Mouse (Mus musculus) limb, embryonic 11.5 days (tissue): ENCODE measurements at regions not wholly inside any gene's neighbourhood (a gene's known extent, or its start where the extent isn't known, plus 50 kb on each side); places are given as distances from the start of the nearest gene placed in this dataset.

Experiments
- ATAC-seq: fragments of 200-750 bp; cut with Nextera tagmentation; 2 replicates; pipeline ENCODE4 v1.8.0; 2017; ENCODE audit warnings: low read depth; ENCODE audit not compliant: insufficient number of reproducible peaks, low FRiP score, low TSS enrichment
- DNase-seq: peaks from one replicate; pipeline ENCODE4 v3.0.0-alpha.2; 2015; ENCODE audit warnings: low spot score
- H3K27ac ChIP-seq: fragments of 300-500 bp; sonication (generic); replicated peaks from 2 replicates; pipeline ENCODE4 v1.5.1; 2014; ENCODE audit warnings: low read depth, mild to moderate bottlenecking, low read length
- H3K27me3 ChIP-seq: fragments of 300-500 bp; sonication (generic); 2 replicates; pipeline ENCODE4 v1.6.1; 2014; ENCODE audit warnings: mild to moderate bottlenecking, low read length, mixed read lengths; ENCODE audit not compliant: control insufficient read depth, insufficient read depth
- H3K36me3 ChIP-seq: fragments of 300-500 bp; sonication (generic); 2 replicates; pipeline ENCODE4 v1.6.1; 2014; ENCODE audit warnings: mild to moderate bottlenecking, low read length, moderate library complexity, mixed read lengths; ENCODE audit not compliant: control insufficient read depth, insufficient read depth
- H3K4me1 ChIP-seq: fragments of 300-500 bp; sonication (generic); 2 replicates; pipeline ENCODE4 v1.6.1; 2014; ENCODE audit warnings: low read length, mixed read lengths; ENCODE audit not compliant: control insufficient read depth, insufficient read depth
- H3K4me2 ChIP-seq: fragments of 300-500 bp; sonication (generic); 2 replicates; pipeline ENCODE4 v1.6.1; 2014; ENCODE audit warnings: low read depth, mild to moderate bottlenecking, moderate library complexity; ENCODE audit not compliant: severe bottlenecking
- H3K4me3 ChIP-seq: fragments of 300-500 bp; sonication (generic); 2 replicates; pipeline ENCODE4 v1.5.1; 2014; ENCODE audit warnings: low read depth, low read length
- H3K9ac ChIP-seq: fragments of 300-500 bp; sonication (generic); 2 replicates; pipeline ENCODE4 v1.6.1; 2014; ENCODE audit warnings: mild to moderate bottlenecking, low read length
- H3K9me3 ChIP-seq: fragments of 300-500 bp; sonication (generic); 2 replicates; pipeline ENCODE4 v1.6.1; 2016; ENCODE audit warnings: low read length; ENCODE audit not compliant: control insufficient read depth
- WGBS: fragments of 180-500 bp; shearing (Covaris S2); extraction: QIAGEN DNeasy Blood & Tissue Kit; methylation state at CpG from one replicate; pipeline ENCODE4 v1.1.7; 2014; 5-methylcytosine and 5-hydroxymethylcytosine counted together

DNA sequence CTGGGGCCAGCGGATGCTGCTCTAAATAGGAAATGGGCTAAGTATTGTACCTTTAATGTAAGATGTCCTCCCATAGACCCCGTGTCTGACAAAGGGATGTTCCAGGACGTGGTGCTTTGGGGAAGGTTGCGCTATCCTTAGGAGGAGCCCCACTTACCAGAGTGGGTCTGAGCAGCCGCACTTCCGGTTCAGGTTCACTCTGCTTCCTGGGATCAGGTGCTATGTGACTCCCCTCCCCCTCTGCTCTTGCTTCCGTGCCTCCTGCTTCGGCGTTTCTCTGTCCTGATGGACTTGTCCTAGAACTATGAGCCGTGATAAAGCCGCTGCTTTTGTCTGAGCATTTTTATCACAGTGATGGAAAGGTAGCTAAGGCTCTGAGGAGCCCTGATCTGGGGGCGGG, 57.4 kb upstream of the Hs6st1 start:
- 83% methylated on average over 12 of the region's 12 CpGs for WGBS
- DNase-seq (no peak), ATAC-seq (no peak)
- no peaks in the 10 kb centered on the region for H3K27me3 ChIP-seq
- H3K4me2 ChIP-seq: no peak overlapping the region
- no peaks in the 10 kb centered on the region for H3K9me3 ChIP-seq
- H3K36me3 ChIP-seq: no peaks in the 10 kb centered on the region
- H3K9ac ChIP-seq: no peak overlapping the region
- H3K27ac ChIP-seq: no peak overlapping the region
- no peak overlapping the region for H3K4me3 ChIP-seq
- 0 out of 2 replicates have a peak, but pooled peaks cover 3% of the 10 kb centered on the region for H3K4me1 ChIP-seq

- Histone ChIP-seq H3K36me3 (no peaks in the 10 kb centered on the region), H3K9me3 (no peaks in the 10 kb centered on the region), H3K4me2 (no peak overlapping the region), H3K27ac (no peak overlapping the region), H3K4me3 (no peak overlapping the region), H3K4me1 (peaks cover 11% of the 10 kb centered on the region), H3K27me3 (no peaks in the 10 kb centered on the region), H3K9ac (no peak overlapping the region)
- DNase-seq (no peak), ATAC-seq (no peak)
- 77% methylated on average over 9 of the region's 9 CpGs for WGBS
Observed at GRCm38 (mm10) chr1:36012081-36012765, 56.0 kb upstream of the Hs6st1 start.

GRCm38 (mm10) chr1:36013823-36014341, 54.3 kb upstream of the Hs6st1 start:
- no peak for ATAC-seq
- Histone ChIP-seq H3K9me3 (no peaks in the 10 kb centered on the region), H3K36me3 (no peaks in the 10 kb centered on the region), H3K27me3 (no peaks in the 10 kb centered on the region), H3K4me1 (peaks cover 16% of the 10 kb centered on the region), H3K4me2 (no peak overlapping the region), H3K27ac (no peak overlapping the region), H3K9ac (no peak overlapping the region), H3K4me3 (no peak overlapping the region)
- no peak for DNase-seq
- 17% methylated on average over 11 of the region's 11 CpGs for WGBS

- no peak overlapping the region for H3K4me2 ChIP-seq
- no peaks in the 10 kb centered on the region for H3K9me3 ChIP-seq
- no peak overlapping the region for H3K4me3 ChIP-seq
- DNase-seq: no peak
- 75% methylated on average over 7 of the region's 7 CpGs for WGBS
- no peaks in the 10 kb centered on the region for H3K36me3 ChIP-seq
- H3K27me3 ChIP-seq: no peaks in the 10 kb centered on the region
- H3K4me1 ChIP-seq: peaks cover 16% of the 10 kb centered on the region
- H3K27ac ChIP-seq: no peak overlapping the region
- no peak for ATAC-seq
- no peak overlapping the region for H3K9ac ChIP-seq
Observed at GRCm38 (mm10) chr1:36014372-36014771, 53.8 kb upstream of the Hs6st1 start.

- Histone ChIP-seq H3K4me1 (peaks cover 16% of the 10 kb centered on the region), H3K27ac (no peak overlapping the region)
- 83% methylated on average over 5 of the region's 5 CpGs for WGBS
Observed at GRCm38 (mm10) chr1:36015210-36015609, 53.0 kb upstream of the Hs6st1 start.

DNA sequence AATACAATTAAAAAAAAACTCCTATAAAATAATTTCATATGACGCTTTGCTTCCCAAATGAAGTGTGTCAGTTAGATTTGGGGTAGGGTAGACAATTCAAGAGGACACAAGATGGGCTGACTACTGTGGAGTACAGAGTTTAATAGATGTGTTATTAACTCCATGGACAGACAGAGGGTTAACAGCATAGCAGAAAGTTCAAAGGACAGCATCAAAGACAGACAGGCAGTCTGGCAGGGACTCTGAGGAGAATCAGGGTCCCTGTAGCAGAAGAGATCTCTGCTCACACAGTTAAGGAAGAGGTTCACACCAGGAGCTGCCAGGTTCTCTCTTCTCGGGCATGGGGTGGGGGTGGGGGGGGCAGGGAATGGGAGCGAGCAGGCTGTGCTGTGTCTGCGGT, 51.6 kb upstream of the Hs6st1 start:
- 42% methylated on average over 4 of the region's 4 CpGs for WGBS
- DNase-seq: no peak
- Histone ChIP-seq H3K27ac (0 out of 2 replicates have a peak overlapping the region, but pooled peaks have one; percentile 30), H3K9ac (no peak overlapping the region), H3K36me3 (no peaks in the 10 kb centered on the region), H3K9me3 (no peaks in the 10 kb centered on the region), H3K27me3 (no peaks in the 10 kb centered on the region), H3K4me3 (no peak overlapping the region), H3K4me1 (peaks cover 16% of the 10 kb centered on the region), H3K4me2 (no peak overlapping the region)
- 0 out of 2 replicates have a peak, but pooled peaks have one; percentile 13 for ATAC-seq

More at GRCm38 (mm10) chr1:36015210-36015609, 53.0 kb upstream of the Hs6st1 start:
- no peak overlapping the region for H3K4me2 ChIP-seq
- H3K36me3 ChIP-seq: no peaks in the 10 kb centered on the region
- H3K4me3 ChIP-seq: no peak overlapping the region
- DNase-seq (no peak), ATAC-seq (no peak)
- no peaks in the 10 kb centered on the region for H3K9me3 ChIP-seq
- no peak overlapping the region for H3K9ac ChIP-seq
- H3K27me3 ChIP-seq: no peaks in the 10 kb centered on the region

DNA sequence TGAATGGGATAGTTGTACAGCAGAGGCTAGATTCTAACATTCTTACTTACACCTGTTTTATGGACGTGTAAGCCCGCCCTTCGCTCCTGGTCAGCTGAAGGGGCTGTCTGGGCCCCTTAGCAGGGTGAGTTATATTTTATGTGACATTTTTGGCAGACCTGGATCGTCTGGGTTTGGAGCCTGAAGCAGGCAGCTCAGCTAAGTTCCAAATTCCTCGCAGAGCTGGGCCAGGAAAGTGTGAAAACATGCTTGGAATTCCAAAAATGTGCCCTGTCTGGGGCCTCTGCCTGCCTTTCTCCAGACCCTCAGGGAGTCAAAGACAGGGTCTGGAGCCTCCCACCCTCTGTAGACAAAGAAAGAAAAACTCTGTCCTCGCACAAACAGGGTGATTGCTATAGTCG, 51.1 kb upstream of the Hs6st1 start:
- Histone ChIP-seq H3K9ac (no peak overlapping the region), H3K27me3 (no peaks in the 10 kb centered on the region), H3K36me3 (no peaks in the 10 kb centered on the region), H3K4me1 (peaks cover 16% of the 10 kb centered on the region), H3K9me3 (no peaks in the 10 kb centered on the region), H3K27ac (0 out of 2 replicates have a peak overlapping the region, but pooled peaks have one; percentile 30), H3K4me2 (no peak overlapping the region), H3K4me3 (no peak overlapping the region)
- DNase-seq: peak; percentile 72
- 3% methylated on average over 7 of the region's 7 CpGs for WGBS
- ATAC-seq: peak; percentile 83

- Histone ChIP-seq H3K9me3 (no peaks in the 10 kb centered on the region), H3K27ac (0 out of 2 replicates have a peak overlapping the region, but pooled peaks have one; percentile 30), H3K36me3 (no peaks in the 10 kb centered on the region), H3K4me3 (no peak overlapping the region), H3K27me3 (no peaks in the 10 kb centered on the region), H3K9ac (no peak overlapping the region), H3K4me2 (no peak overlapping the region), H3K4me1 (peaks cover 16% of the 10 kb centered on the region)
- DNase-seq: no peak
- no peak for ATAC-seq
- 47% methylated on average over 3 of the region's 3 CpGs for WGBS
Observed at GRCm38 (mm10) chr1:36017656-36018055, 50.5 kb upstream of the Hs6st1 start.
